Mouse (Mus musculus): ENCODE results near the gene Clip1. TPM values are rescaled to one million over a fixed set of nuclear protein-coding genes. Genes with fewer than 3 reads are reported as not detected.

The Clip1 gene
- polyA plus RNA-seq, 1 experiment from 2014 or later = 81.2 TPM

DNA sequence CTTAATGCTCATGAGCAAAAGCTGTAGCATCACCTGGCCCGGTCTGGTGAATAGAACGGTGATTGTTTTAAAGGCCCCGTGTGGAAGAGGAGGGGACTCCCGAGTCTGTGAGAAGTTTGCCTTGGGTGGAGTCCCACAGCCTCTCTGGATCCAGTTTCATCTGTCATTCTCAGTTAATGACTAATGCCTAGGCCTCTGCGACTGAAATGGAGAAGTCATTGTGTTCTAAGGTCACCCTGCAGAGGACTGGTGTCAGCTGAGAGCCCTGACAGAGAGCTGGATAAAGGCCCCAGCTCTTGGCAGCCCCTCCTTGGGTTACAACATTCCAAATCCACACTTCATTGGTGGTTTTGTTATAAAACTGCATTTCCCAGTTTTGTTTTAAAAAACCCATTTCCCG, 10.1 kb upstream of the Clip1 start:
- H3K9ac ChIP-seq (replicated peaks) = no peak overlapping the region
- H3K4me1 ChIP-seq (replicated peaks) = no peaks in the 10 kb centered on the region
- no peak overlapping the region for H3K4me2 ChIP-seq (replicated peaks)
- H3K9me3 ChIP-seq = no peaks in the 10 kb centered on the region
- ATAC-seq = no peak
- no peaks in the 10 kb centered on the region for H3K27me3 ChIP-seq
- 76% methylated on average over 6 of the region's 6 CpGs for WGBS
- H3K27ac ChIP-seq = no peak overlapping the region
- peaks cover 20% of the 10 kb centered on the region for H3K36me3 ChIP-seq
- H3K4me3 ChIP-seq (replicated peaks) = no peak overlapping the region

DNA sequence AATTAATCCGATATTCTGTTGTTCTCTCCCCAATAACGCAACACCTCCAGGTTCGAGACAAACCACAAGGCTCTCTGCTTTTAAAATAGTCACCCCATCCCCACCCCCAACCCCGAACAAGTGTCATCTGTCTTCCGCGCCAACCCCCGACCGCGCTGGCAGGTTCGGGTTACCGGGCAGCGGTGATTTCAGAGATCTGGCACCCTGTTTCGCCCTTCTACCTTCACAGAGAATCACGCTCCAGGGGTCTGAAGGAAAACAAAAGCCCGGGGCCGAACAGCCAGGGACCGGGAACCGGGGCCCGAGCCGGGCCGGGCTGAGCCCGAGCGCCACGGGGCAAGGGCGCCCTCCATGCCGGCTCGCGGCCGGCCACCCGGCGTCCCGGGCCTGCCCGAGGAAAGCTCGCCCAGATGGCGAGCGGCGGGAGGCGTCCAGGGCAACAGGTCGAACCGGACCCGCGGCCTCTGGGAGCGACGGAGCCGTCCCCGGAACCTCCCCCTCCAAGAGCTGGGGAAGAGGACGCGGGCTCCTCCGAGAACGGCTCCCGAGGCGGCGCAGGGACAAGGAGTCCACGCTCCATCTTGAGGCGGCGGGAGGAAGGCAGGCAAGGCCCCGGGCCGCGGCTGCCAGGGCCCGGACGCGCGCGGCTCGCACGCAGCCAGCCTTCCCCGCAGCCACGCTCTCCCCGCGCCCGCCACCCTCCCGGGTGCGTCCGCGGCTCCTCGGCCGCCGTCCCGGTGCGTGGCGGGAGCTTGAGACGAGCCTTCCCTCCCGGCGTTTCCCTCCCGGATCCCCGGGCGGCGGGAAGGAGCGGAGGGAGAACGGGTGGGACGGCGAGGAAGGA, 819 bp downstream of the Clip1 start:
- Histone ChIP-seq H3K9me3 (no peaks in the 10 kb centered on the region), H3K9ac (replicated peaks) (peak overlapping the region; percentile 99), H3K4me3 (replicated peaks) (peak overlapping the region; percentile 95), H3K27me3 (no peaks in the 10 kb centered on the region), H3K36me3 (no peaks in the 10 kb centered on the region), H3K4me1 (replicated peaks) (peaks cover 42% of the 10 kb centered on the region), H3K4me2 (replicated peaks) (peak overlapping the region; percentile 64), H3K27ac (peak overlapping the region; percentile 99)
- under 1% methylated on average over 82 of the region's 92 CpGs for WGBS
- peak; percentile 71 for ATAC-seq

DNA sequence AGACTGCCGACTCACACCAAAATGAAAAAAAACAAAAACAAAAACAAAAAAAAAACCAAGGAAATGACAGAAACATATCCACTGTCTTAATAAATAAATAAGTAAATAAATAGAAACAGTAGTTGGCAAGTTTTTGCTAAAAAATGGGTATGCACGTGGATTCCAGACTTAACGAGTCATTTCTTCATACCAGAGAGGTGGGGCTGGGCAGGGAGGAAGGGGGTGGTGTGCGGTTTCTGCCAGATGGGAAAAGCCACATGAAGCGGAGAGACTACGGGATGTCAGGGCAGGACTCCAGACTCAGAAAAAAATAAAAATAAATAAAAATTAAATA, 1.4 kb downstream of the Clip1 start:
- H3K9me3 ChIP-seq = no peaks in the 10 kb centered on the region
- peak overlapping the region; percentile 95 for H3K4me3 ChIP-seq (replicated peaks)
- H3K4me2 ChIP-seq (replicated peaks) = peak overlapping the region; percentile 64
- peak overlapping the region; percentile 99 for H3K9ac ChIP-seq (replicated peaks)
- H3K4me1 ChIP-seq (replicated peaks) = peaks cover 42% of the 10 kb centered on the region
- no peaks in the 10 kb centered on the region for H3K27me3 ChIP-seq
- peak overlapping the region; percentile 99 for H3K27ac ChIP-seq
- H3K36me3 ChIP-seq = no peaks in the 10 kb centered on the region
- peak; percentile 57 for ATAC-seq
- 5% methylated on average over 6 of the region's 6 CpGs for WGBS

DNA sequence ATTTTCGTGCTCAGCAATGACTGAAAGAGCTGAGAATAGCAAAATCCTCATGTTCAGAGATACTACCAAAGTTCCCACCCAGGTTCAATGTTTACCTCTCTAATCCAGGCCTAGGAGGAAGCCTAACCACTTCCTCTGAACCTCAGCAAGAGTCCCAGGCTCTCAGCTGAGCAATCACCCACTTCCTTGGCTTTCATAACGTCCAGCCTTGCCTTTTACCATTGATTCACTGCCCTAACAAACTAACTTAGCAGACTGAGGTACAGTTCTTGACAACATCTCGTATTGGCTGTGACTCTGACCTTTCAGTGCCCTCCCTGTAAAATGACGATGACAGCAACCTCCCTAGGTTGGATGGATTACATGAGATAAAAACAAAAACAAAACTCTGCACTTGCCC, 2.0 kb downstream of the Clip1 start:
- 48% methylated on average over 4 of the region's 4 CpGs for WGBS
- Histone ChIP-seq H3K27ac (peak overlapping the region; percentile 5; the same call in 1 of the 2 replicates), H3K4me3 (replicated peaks) (peak overlapping the region; percentile 95), H3K9me3 (no peaks in the 10 kb centered on the region), H3K4me1 (replicated peaks) (peaks cover 42% of the 10 kb centered on the region), H3K4me2 (replicated peaks) (peak overlapping the region; percentile 64), H3K9ac (replicated peaks) (peak overlapping the region; percentile 99), H3K27me3 (no peaks in the 10 kb centered on the region), H3K36me3 (0 out of 2 replicates have a peak, but pooled peaks cover 1% of the 10 kb centered on the region)
- ATAC-seq = no peak

DNA sequence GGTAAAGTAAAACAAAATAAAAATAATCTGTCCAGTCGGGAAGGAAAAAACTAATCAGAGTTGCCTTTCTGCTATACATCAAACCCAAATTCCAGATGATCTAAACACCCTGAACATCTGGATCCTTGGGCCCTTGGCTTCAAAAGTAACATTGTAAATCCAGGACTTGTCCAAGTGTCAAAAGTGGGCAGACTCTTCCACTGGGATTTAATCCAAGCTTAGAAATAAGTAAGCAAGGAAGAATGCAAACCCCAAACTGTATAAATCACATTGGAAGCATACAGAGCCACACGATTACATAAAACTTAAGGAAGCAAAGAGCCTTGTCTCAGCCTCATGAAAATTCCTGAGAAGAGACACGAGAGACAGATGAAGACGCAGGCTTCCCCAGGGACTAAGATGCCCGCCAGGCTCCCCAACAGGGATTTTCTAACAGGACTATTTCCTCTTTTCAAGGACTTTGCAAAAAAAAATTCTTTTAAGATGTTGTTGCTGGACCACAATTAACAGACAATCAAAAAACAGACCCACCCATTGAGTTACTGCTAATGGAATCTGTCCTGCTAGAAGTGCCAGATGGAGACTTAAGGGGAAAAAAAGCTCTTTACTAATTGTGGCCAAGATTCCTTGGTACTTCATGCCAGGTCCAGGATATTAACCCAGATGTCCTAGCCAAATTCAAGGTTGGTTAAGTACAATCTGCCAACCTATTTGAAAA, 4.7 kb downstream of the Clip1 start:
- no peak for ATAC-seq
- no peak overlapping the region for H3K27ac ChIP-seq
- H3K9ac ChIP-seq (replicated peaks) = no peak overlapping the region
- 0 out of 2 replicates have a peak, but pooled peaks cover 4% of the 10 kb centered on the region for H3K36me3 ChIP-seq
- no peak overlapping the region for H3K4me2 ChIP-seq (replicated peaks)
- 53% methylated on average over 5 of the region's 5 CpGs for WGBS
- no peaks in the 10 kb centered on the region for H3K27me3 ChIP-seq
- H3K9me3 ChIP-seq = no peaks in the 10 kb centered on the region
- H3K4me1 ChIP-seq (replicated peaks) = peaks cover 38% of the 10 kb centered on the region
- no peak overlapping the region for H3K4me3 ChIP-seq (replicated peaks)

DNA sequence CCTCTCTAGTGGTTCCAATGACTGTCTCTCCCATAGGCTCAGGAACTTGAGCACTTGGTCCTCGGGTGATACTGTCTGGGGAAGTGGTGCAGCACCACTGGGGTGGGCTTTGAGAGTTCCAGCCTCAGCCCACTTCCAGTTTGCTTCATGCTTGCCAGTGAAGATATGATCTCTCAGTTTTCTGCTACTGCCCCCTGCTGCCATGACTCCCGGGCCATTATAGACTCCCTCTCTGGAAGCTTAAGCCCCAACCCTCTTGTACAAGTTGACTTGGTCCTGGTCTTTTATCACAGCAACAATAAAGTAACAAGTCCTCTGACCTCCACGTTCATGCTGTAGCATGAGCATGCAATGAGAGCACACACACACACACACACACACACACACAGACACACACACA, 5.3 kb downstream of the Clip1 start:
- WGBS = 72% methylated on average over 3 of the region's 3 CpGs
- ATAC-seq = no peak
- H3K4me1 ChIP-seq (replicated peaks) = peaks cover 36% of the 10 kb centered on the region
- H3K27ac ChIP-seq = no peak overlapping the region
- no peaks in the 10 kb centered on the region for H3K9me3 ChIP-seq
- H3K27me3 ChIP-seq = no peaks in the 10 kb centered on the region
- H3K4me2 ChIP-seq (replicated peaks) = no peak overlapping the region
- H3K9ac ChIP-seq (replicated peaks) = no peak overlapping the region
- H3K36me3 ChIP-seq = 0 out of 2 replicates have a peak, but pooled peaks cover 4% of the 10 kb centered on the region
- no peak overlapping the region for H3K4me3 ChIP-seq (replicated peaks)

DNA sequence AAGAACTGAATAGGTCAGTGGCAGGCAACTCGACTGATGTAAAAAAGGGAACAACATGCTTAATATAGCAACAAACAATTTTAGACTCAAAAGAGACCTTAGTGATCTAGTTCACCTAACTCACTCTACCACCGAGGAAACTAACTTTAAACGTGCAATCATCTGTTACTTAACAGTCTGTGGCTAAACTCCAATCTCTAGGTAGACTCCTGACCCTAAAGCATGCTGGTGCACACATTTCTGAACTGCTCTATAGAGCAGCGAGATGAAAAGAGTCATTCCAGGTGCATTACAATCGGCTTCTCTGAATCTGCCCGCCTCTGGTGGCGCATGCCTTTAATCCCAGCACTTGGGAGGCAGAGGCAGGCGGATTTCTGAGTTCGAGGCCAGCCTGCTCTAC, 8.7 kb downstream of the Clip1 start:
- H3K9me3 ChIP-seq = no peaks in the 10 kb centered on the region
- H3K36me3 ChIP-seq = 0 out of 2 replicates have a peak, but pooled peaks cover 4% of the 10 kb centered on the region
- H3K27me3 ChIP-seq = no peaks in the 10 kb centered on the region
- peaks cover 23% of the 10 kb centered on the region for H3K4me1 ChIP-seq (replicated peaks)
- H3K9ac ChIP-seq (replicated peaks) = no peak overlapping the region
- 89% methylated on average over 9 of the region's 9 CpGs for WGBS
- H3K27ac ChIP-seq = no peak overlapping the region
- no peak overlapping the region for H3K4me2 ChIP-seq (replicated peaks)
- H3K4me3 ChIP-seq (replicated peaks) = no peak overlapping the region
- ATAC-seq = no peak

DNA sequence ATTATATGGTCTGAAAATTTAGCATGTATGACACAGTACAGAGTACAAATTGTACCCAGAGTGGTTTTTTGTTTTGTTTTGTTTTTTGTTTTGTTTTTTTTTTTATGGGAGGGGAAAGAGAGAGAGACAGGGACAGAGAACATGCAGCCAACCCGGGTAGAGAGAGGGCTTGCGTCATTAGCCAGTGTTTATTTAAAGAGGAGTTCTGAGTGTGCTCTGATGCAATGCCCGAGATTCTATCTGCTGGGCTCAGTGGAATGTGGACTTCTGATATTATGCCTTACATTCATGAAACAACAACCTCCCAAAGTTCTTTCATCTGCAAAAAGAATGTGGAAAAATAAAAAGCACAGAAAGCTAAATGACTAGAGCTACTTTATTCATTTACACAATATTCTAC, 9.2 kb downstream of the Clip1 start:
- Histone ChIP-seq H3K27ac (no peak overlapping the region), H3K9me3 (no peaks in the 10 kb centered on the region), H3K4me1 (replicated peaks) (peaks cover 23% of the 10 kb centered on the region), H3K9ac (replicated peaks) (no peak overlapping the region), H3K27me3 (no peaks in the 10 kb centered on the region), H3K36me3 (0 out of 2 replicates have a peak, but pooled peaks cover 4% of the 10 kb centered on the region), H3K4me2 (replicated peaks) (no peak overlapping the region), H3K4me3 (replicated peaks) (no peak overlapping the region)
- WGBS = 73% methylated on average over 3 of the region's 3 CpGs
- ATAC-seq = no peak

DNA sequence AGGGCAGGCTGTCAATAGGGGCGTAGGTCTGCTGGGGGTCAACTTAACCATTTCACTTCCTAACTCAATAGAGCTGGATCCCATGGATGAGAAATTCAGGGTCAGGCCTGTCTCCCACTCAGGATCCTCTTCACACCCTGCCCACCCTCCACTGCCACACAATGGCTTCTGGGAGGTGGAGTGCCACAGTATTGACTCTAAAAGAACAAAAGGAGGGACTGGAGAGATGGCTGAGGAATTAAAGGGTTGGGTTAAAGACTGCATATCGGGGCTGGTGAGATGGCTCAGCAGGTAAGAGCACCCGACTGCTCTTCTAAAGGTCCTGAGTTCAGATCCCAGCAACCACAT, 13.0 kb downstream of the Clip1 start:
- Histone ChIP-seq H3K9me3 (no peaks in the 10 kb centered on the region), H3K9ac (replicated peaks) (no peak overlapping the region), H3K27ac (no peak overlapping the region), H3K4me1 (replicated peaks) (peaks cover 16% of the 10 kb centered on the region), H3K4me2 (replicated peaks) (no peak overlapping the region), H3K4me3 (replicated peaks) (no peak overlapping the region), H3K27me3 (no peaks in the 10 kb centered on the region), H3K36me3 (no peaks in the 10 kb centered on the region)
- no peak for ATAC-seq
- 60% methylated on average over 3 of the region's 3 CpGs for WGBS

DNA sequence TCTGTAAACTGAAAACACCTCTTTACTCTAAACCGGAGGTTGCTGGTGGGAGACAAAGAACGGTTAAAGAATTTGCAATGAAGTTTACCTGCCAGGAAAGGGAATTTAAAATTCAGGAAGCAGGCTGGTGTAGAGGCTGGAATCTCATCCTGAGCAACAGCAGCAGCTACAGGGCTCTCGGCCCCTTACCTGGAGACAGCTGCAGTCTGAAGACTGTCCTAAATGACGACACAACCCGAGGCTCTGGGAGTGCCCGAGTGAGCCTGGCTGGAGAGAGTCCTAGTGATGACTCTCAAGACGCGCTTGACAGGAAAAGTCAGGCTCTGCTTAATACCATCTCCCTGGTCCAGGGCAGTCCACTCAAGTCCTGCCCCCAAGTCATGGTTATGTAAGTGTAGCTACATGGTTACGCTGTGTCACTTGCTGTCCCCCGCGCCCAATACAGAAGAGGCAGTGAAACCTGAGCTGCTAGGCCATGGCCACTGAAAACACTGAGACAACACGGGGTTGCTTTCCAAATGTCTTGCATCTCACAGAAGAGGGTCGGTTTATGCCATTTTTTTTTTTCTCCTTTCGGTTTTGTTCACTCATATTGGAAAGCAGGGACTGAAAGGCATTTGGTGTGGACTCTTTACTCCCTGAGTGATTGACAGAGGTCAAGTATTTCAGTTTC, 13.5 kb downstream of the Clip1 start:
- WGBS = 48% methylated on average over 14 of the region's 14 CpGs
- Histone ChIP-seq H3K4me2 (replicated peaks) (no peak overlapping the region), H3K36me3 (no peaks in the 10 kb centered on the region), H3K9me3 (no peaks in the 10 kb centered on the region), H3K9ac (replicated peaks) (0 out of 2 replicates have a peak overlapping the region, but pooled peaks have one; percentile 19), H3K27ac (0 out of 2 replicates have a peak overlapping the region, but pooled peaks have one; percentile 6), H3K27me3 (no peaks in the 10 kb centered on the region), H3K4me1 (replicated peaks) (peaks cover 16% of the 10 kb centered on the region), H3K4me3 (replicated peaks) (no peak overlapping the region)
- no peak for ATAC-seq

DNA sequence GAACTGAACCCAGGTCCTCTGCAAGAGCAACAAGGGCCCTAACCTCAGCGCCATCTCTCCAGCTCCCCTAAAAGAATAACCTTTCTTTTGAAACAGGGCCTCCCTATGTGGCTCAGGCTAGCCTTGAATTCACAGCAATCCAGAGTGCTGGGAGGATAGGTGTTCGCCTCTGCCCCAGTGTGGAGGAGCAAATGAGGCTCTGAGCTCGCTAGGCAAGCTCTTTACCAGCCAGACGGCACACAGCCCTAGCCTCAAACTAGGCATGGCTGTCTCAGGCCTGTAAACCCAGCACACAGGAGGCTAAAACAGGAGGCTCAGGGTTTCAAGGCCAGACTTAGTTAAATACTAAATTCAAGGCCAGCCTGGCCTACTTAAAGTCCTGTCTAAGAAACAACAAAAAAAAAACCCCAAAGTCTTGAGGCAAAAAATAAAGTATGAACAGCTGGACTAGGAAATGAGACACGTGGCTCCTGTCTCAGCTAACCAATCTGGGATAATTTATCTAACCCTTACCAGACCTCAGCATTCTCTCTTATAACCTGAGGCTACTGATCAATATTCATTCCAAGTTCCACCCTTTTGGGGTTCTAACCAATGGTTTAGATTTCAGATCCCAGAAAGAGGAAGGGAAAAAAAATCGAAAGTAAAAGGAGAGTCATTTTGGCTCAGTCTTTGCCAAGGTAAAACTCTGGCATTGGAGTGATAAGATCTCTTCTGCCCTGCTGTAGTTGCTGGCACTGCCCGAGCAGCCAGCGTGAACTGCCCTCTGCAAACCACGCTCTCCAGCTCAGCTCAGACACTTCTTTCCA, 14.2 kb downstream of the Clip1 start:
- no peaks in the 10 kb centered on the region for H3K9me3 ChIP-seq
- 0 out of 2 replicates have a peak overlapping the region, but pooled peaks have one; percentile 19 for H3K9ac ChIP-seq (replicated peaks)
- 79% methylated on average over 9 of the region's 9 CpGs for WGBS
- H3K4me1 ChIP-seq (replicated peaks) = peaks cover 16% of the 10 kb centered on the region
- H3K27me3 ChIP-seq = no peaks in the 10 kb centered on the region
- no peak overlapping the region for H3K4me2 ChIP-seq (replicated peaks)
- no peaks in the 10 kb centered on the region for H3K36me3 ChIP-seq
- H3K4me3 ChIP-seq (replicated peaks) = no peak overlapping the region
- H3K27ac ChIP-seq = 0 out of 2 replicates have a peak overlapping the region, but pooled peaks have one; percentile 6
- ATAC-seq = no peak

All from midbrain, embryonic 13.5 days (tissue).